Mouse (Mus musculus) liver, adult 2 months (tissue): ENCODE measurements around the gene AU015836.

Experiments
- CTCF ChIP-seq: fragments of 200-500 bp; IDR thresholded peaks from 2 replicates; pipeline ENCODE4 v1.5.1; 2011; ENCODE audit warnings: low read depth, low read length, control low read depth
- POLR2A ChIP-seq: fragments of 200-500 bp; IDR thresholded peaks from 2 replicates; pipeline ENCODE4 v1.6.1; 2011; ENCODE audit warnings: low read length, control low read depth; ENCODE audit not compliant: insufficient read depth; ENCODE audit errors: extremely low read depth

- TF ChIP-seq CTCF (no peak), POLR2A (no peak)
Observed at GRCm38 (mm10) chrX:93968444-93968843, at the start of gene AU015836.
